15 mouse cellular contexts compared by ENCODE assay signal in the genomic region with DNA sequence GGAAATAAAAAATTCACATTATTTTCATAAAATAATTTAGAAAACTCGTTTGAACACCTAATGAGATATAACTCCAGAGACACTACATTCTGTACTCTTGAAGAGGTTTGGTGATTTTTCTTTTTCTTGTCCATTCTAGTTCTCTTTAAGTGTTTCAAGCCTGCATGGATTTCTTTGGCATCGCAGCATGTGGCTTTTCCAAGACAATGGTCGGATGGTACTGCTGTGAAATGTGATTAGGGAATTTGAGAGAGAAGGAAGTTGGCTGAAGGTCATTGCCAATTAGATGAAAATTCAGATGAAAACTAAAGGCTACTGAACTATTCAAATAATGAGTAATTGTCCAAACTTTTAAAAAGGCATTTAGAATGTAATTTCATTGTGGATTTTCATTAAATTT.
DNase-seq lines count a peak whose midpoint lies in the region.
"Had no signal": no experiment of that assay in that cellular context is flagged by ENCODE, and none has a peak within 500 bp of the region (broad histone marks: within the 10 kb centered on the region; RNA-seq: fewer than 3 reads in every experiment).

No protein-coding gene starts in this region.

- intact Hi-C loops in left cerebral cortex, postnatal 4 days (cut with DNase I), result no loop called here

- peak; percentile 3 for DNase-seq in embryo, embryonic 10 days (ENCODE audit: low spot score)
- no peak for DNase-seq in embryo, embryonic 11 days
- DNase-seq in left cerebral cortex, postnatal 4 days, result peak; percentile 1
- no peak for DNase-seq in left cerebral cortex, adult 18-20 months (ENCODE audit: low spot score in 2 of 2)
- peak; percentile 1 for DNase-seq in brain, adult 2 months (ENCODE audit: low read depth, low spot score)
- no peak for DNase-seq in adipocyte (ENCODE audit: low spot score)
- DNase-seq in right cerebral cortex, postnatal 25 days, result no peak
- DNase-seq: adrenal gland, adult 8-10 months; adrenal gland, postnatal 36 days; B cell, adult 2 months; cerebellum, adult 11-12 months; cerebellum, adult 9-10 months; cerebellum, postnatal 25 days; gastrocnemius, adult 2 months; gastrocnemius, postnatal 25 days had no signal

Comparison
In these comparisons a context has a peak if more than half of its experiments do, and no peak if none do; other contexts are left out.
1. DNase-seq: peak in embryo, embryonic 10 days (single experiment), left cerebral cortex, postnatal 4 days (single experiment) and brain, adult 2 months (single experiment); none in embryo, embryonic 11 days (single experiment), left cerebral cortex, adult 18-20 months (0 of 2), adipocyte (single experiment) and right cerebral cortex, postnatal 25 days (single experiment).